Mouse (Mus musculus) heart, postnatal 10 days (tissue): ENCODE data around the gene Dnaaf1. TPM values are rescaled to one million over a fixed set of nuclear protein-coding genes. Genes with fewer than 3 reads are reported as not detected.

Experiments
- DNase-seq, 2 experiments: peaks; one replicate each; pipeline ENCODE4 v3.0.0; 2021
- intact Hi-C: fragments of 180-260 bp; cut with DNase I; formaldehyde crosslinking; loops from one replicate; pipeline ENCODE4 v1.15.1; 2025
- total RNA-seq, 2 experiments: library from RNA; stranded (reverse); gene quantifications; 2 replicates each; pipeline ENCODE4 v1.2.3; 2021

The Dnaaf1 gene
- total RNA-seq, 2 experiments from 2014 or later: not detected

DNA sequence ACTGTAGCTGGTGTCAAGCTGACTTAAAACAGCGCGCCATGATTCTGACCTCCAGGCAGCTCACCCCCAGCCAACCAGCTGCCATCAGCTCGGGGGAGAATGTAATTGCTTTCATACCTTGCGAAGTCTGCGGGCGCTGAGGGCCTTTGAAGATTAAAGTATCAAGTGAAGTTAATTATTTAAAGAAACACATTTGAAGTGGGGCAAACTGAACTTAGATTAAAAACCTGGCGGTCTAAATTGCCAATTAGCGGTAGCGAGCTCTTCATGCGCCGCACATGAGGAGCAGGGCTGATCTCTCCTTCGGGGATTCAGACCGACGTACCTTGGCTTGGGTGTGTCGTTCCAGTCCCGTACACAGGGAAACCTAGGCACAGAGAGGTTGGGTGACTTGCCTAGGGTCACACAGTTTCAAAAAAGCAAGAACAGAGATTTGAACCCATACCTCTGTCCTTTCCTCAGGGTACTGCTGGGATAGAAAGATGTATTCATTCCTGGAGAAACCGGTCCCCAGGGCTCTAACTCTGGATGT lies 69.5 kb downstream of the Dnaaf1 start:
- no peak for DNase-seq
- intact Hi-C loops: no loop called here

- intact Hi-C loops: no loop called here
- DNase-seq: no peak
These were observed 70.1 kb downstream of the Dnaaf1 start for GRCm38 (mm10) chr8:119644981-119645597.

- intact Hi-C loops: no loop called here
- DNase-seq: no peak
These were observed 71.2 kb downstream of the Dnaaf1 start for GRCm38 (mm10) chr8:119646197-119646596.

DNA sequence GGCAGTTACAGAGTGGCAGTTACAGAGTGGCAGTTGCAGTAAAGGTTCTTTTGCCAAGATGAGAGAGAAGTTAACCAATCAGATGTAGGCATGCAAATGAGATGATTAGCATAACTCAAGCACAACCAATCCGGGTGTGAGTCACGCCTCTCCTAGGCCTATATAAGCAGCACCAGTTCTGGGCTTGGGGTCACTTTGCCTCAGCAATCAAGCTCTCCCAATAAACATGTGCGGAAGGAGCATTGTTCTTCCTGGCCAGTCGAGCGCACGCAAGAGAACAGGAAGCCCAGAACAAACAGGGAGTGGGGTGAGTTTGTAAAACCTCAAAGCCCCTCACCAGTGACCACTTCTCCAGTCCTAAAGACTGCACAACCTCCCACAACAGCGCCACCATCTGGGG lies 71.8 kb downstream of the Dnaaf1 start:
- no peak for DNase-seq
- intact Hi-C loops: no loop called here

Other genes starting within 250 kb of the Dnaaf1 start
- gene Hsbp1, start 230.7 kb upstream of the Dnaaf1 start, total RNA-seq: 100 to 1,000 TPM; 195 to 207 TPM
- gene Mlycd, start 180.4 kb upstream of the Dnaaf1 start, total RNA-seq: 100 to 1,000 TPM in 1 of 2 experiments, 10 to 100 TPM in 1; 98.4 to 115 TPM
- gene Osgin1, start 141.1 kb upstream of the Dnaaf1 start, total RNA-seq: 1 to 10 TPM in 1 of 2 experiments, under 1 TPM in 1; 0.98 to 2.0 TPM
- gene Necab2, start 128.5 kb upstream of the Dnaaf1 start, total RNA-seq: not detected
- gene Slc38a8, start 73.5 kb upstream of the Dnaaf1 start, total RNA-seq: not detected
- 10 to 100 TPM; 66.8 to 67.7 TPM for gene Mbtps1, start 16.5 kb upstream of the Dnaaf1 start, total RNA-seq
- 10 to 100 TPM; 17.6 to 18.2 TPM for gene Hsdl1, start 52 bp upstream of the Dnaaf1 start, total RNA-seq
- gene Taf1c, start 30.0 kb downstream of the Dnaaf1 start, total RNA-seq: 1 to 10 TPM; 3.9 to 4.7 TPM
- not detected for gene Adad2, start 37.5 kb downstream of the Dnaaf1 start, total RNA-seq
- gene Kcng4, start 60.4 kb downstream of the Dnaaf1 start, total RNA-seq: under 1 TPM in 1 of 2 experiments, not detected in 1; 0.10 TPM
- 10 to 100 TPM; 45.0 to 47.4 TPM for gene Wfdc1, start 91.1 kb downstream of the Dnaaf1 start, total RNA-seq
- gene Atp2c2, start 124.8 kb downstream of the Dnaaf1 start, total RNA-seq: not detected
- 10 to 100 TPM; 11.4 to 11.5 TPM for gene Tldc1, start 203.2 kb downstream of the Dnaaf1 start, total RNA-seq